Mouse (Mus musculus) lung, embryonic 15.5 days (tissue): Measurements from ENCODE around the gene Cbfa2t3. TPM values are rescaled to one million over a fixed set of nuclear protein-coding genes. Genes with fewer than 3 reads are reported as not detected.

Experiments
- ATAC-seq: fragments of 200-750 bp; cut with Nextera tagmentation; 2 replicates; pipeline ENCODE4 v1.8.0; 2017; ENCODE audit warnings: moderate number of reproducible peaks, borderline replicate concordance; ENCODE audit not compliant: low FRiP score, low TSS enrichment; ENCODE audit errors: extremely low read depth
- H3K27ac ChIP-seq: fragments of 300-500 bp; sonication (generic); 2 replicates; pipeline ENCODE4 v1.5.1; 2015; ENCODE audit warnings: moderate library complexity, mild to moderate bottlenecking, inconsistent platforms
- H3K27me3 ChIP-seq: fragments of 300-500 bp; sonication (generic); 2 replicates; pipeline ENCODE4 v1.6.1; 2015; ENCODE audit warnings: inconsistent platforms
- H3K36me3 ChIP-seq: fragments of 300-500 bp; sonication (generic); 2 replicates; pipeline ENCODE4 v1.6.1; 2015; ENCODE audit warnings: inconsistent platforms
- H3K4me1 ChIP-seq: fragments of 300-500 bp; sonication (generic); 2 replicates; pipeline ENCODE4 v1.6.1; 2015; ENCODE audit warnings: inconsistent platforms
- H3K4me2 ChIP-seq: fragments of 300-500 bp; sonication (generic); 2 replicates; pipeline ENCODE4 v1.6.1; 2015; ENCODE audit warnings: inconsistent platforms, mild to moderate bottlenecking, moderate library complexity
- H3K4me3 ChIP-seq: fragments of 300-500 bp; sonication (generic); 2 replicates; pipeline ENCODE4 v1.5.1; 2015; ENCODE audit warnings: mild to moderate bottlenecking, inconsistent platforms
- H3K9ac ChIP-seq: fragments of 300-500 bp; sonication (generic); 2 replicates; pipeline ENCODE4 v1.6.1; 2015; ENCODE audit warnings: inconsistent platforms
- H3K9me3 ChIP-seq: fragments of 300-500 bp; sonication (generic); 2 replicates; pipeline ENCODE4 v1.6.1; 2016; ENCODE audit warnings: inconsistent platforms
- WGBS: fragments of 180-500 bp; shearing (Covaris S2); methylation state at CpG from one replicate; pipeline ENCODE4 v1.1.7; 2015; 5-methylcytosine and 5-hydroxymethylcytosine counted together
- polyA plus RNA-seq: library from polyadenylated mRNA; unstranded; fragments of >200 nt; fragmentation: Nextera tagmentation; extraction: Ambion mirVana; gene quantifications from 2 replicates; pipeline ENCODE4 v1.2.1, GENCODE M21; 2015

Cbfa2t3 gene
- polyA plus RNA-seq, 1 experiment from 2014 or later = 5.4 TPM

- H3K27ac ChIP-seq = peak within 1 kb of the TSS; percentile 83
- peak within 1 kb of the TSS; percentile 62 for H3K9ac ChIP-seq
- no peaks in the 10 kb centered on the region for H3K27me3 ChIP-seq
- H3K36me3 ChIP-seq = 0 out of 2 replicates have a peak, but pooled peaks cover 3% of the 10 kb centered on the region
- H3K4me3 ChIP-seq = peak within 1 kb of the TSS; percentile 60
- peaks cover 42% of the 10 kb centered on the region for H3K4me1 ChIP-seq
- under 1% methylated on average over 57 of the region's 57 CpGs for WGBS
- H3K4me2 ChIP-seq = peak within 1 kb of the TSS; percentile 90
- peak; percentile 97 for ATAC-seq
- no peaks in the 10 kb centered on the region for H3K9me3 ChIP-seq
These were observed 87.4 kb downstream of the Cbfa2t3 start, which contains the start of the genes Galns and Trappc2l for GRCm38 (mm10) chr8:122611295-122612133. Gene Galns, minus strand, starts transcription at chr8:122611463. Gene Trappc2l, plus strand, starts transcription at chr8:122611640.

- Histone ChIP-seq H3K27me3 (no peaks in the 10 kb centered on the region), H3K27ac (peak overlapping the region; percentile 54), H3K4me2 (peak overlapping the region; percentile 90), H3K4me3 (peak overlapping the region; percentile 60), H3K36me3 (0 out of 2 replicates have a peak, but pooled peaks cover 3% of the 10 kb centered on the region), H3K4me1 (peaks cover 34% of the 10 kb centered on the region), H3K9ac (peak overlapping the region; percentile 62), H3K9me3 (no peaks in the 10 kb centered on the region)
- 4% methylated on average over 20 of the region's 20 CpGs for WGBS
- ATAC-seq = peak; percentile 56
These were observed 88.2 kb downstream of the Cbfa2t3 start for GRCm38 (mm10) chr8:122610612-122611277.

- Histone ChIP-seq H3K4me1 (peaks cover 30% of the 10 kb centered on the region), H3K27ac (no peak overlapping the region), H3K9me3 (no peaks in the 10 kb centered on the region), H3K4me3 (peak overlapping the region; percentile 60; the same call in 1 of the 2 replicates), H3K27me3 (no peaks in the 10 kb centered on the region), H3K4me2 (peak overlapping the region; percentile 90), H3K9ac (peak overlapping the region; percentile 62; the same call in 1 of the 2 replicates), H3K36me3 (0 out of 2 replicates have a peak, but pooled peaks cover 3% of the 10 kb centered on the region)
- no peak for ATAC-seq
- 56% methylated on average over 4 of the region's 4 CpGs for WGBS
These were observed 88.7 kb downstream of the Cbfa2t3 start for GRCm38 (mm10) chr8:122610209-122610608.

- H3K9ac ChIP-seq = no peak overlapping the region
- no peak overlapping the region for H3K4me2 ChIP-seq
- no peaks in the 10 kb centered on the region for H3K36me3 ChIP-seq
- peaks cover 19% of the 10 kb centered on the region; the same call in 1 of the 2 replicates for H3K4me1 ChIP-seq
- H3K9me3 ChIP-seq = no peaks in the 10 kb centered on the region
- ATAC-seq = no peak
- H3K27ac ChIP-seq = no peak overlapping the region
- H3K27me3 ChIP-seq = no peaks in the 10 kb centered on the region
- no peak overlapping the region for H3K4me3 ChIP-seq
- WGBS = 79% methylated on average over 11 of the region's 12 CpGs
These were observed 92.1 kb downstream of the Cbfa2t3 start for GRCm38 (mm10) chr8:122606810-122607209.

GRCm38 (mm10) chr8:122605367-122605766 lies 93.5 kb downstream of the Cbfa2t3 start:
- H3K27me3 ChIP-seq = no peaks in the 10 kb centered on the region
- peaks cover 13% of the 10 kb centered on the region; the same call in 1 of the 2 replicates for H3K4me1 ChIP-seq
- H3K27ac ChIP-seq = no peak overlapping the region
- H3K36me3 ChIP-seq = no peaks in the 10 kb centered on the region
- H3K4me2 ChIP-seq = no peak overlapping the region
- WGBS = 73% methylated on average over 4 of the region's 4 CpGs
- no peak overlapping the region for H3K4me3 ChIP-seq
- no peaks in the 10 kb centered on the region for H3K9me3 ChIP-seq
- H3K9ac ChIP-seq = no peak overlapping the region
- no peak for ATAC-seq

- no peak for ATAC-seq
- Histone ChIP-seq H3K27me3 (no peaks in the 10 kb centered on the region), H3K9ac (no peak overlapping the region), H3K4me3 (no peak overlapping the region), H3K27ac (no peak overlapping the region), H3K4me1 (peaks cover 7% of the 10 kb centered on the region; the same call in 1 of the 2 replicates), H3K36me3 (no peaks in the 10 kb centered on the region), H3K4me2 (no peak overlapping the region), H3K9me3 (no peaks in the 10 kb centered on the region)
- 54% methylated on average over 1 of the region's 1 CpGs for WGBS
These were observed 94.3 kb downstream of the Cbfa2t3 start for GRCm38 (mm10) chr8:122604640-122605039.

- Histone ChIP-seq H3K4me3 (no peak overlapping the region), H3K9me3 (no peaks in the 10 kb centered on the region), H3K27me3 (no peaks in the 10 kb centered on the region), H3K36me3 (0 out of 2 replicates have a peak, but pooled peaks cover 3% of the 10 kb centered on the region), H3K9ac (no peak overlapping the region), H3K4me1 (no peaks in the 10 kb centered on the region), H3K27ac (no peak overlapping the region), H3K4me2 (no peak overlapping the region)
- ATAC-seq = no peak
- 92% methylated on average over 9 of the region's 9 CpGs for WGBS
These were observed 98.2 kb downstream of the Cbfa2t3 start for GRCm38 (mm10) chr8:122600666-122601065.

- no peak for ATAC-seq
- Histone ChIP-seq H3K9ac (no peak overlapping the region), H3K27me3 (no peaks in the 10 kb centered on the region), H3K4me3 (no peak overlapping the region), H3K9me3 (no peaks in the 10 kb centered on the region), H3K36me3 (0 out of 2 replicates have a peak, but pooled peaks cover 3% of the 10 kb centered on the region), H3K4me1 (no peaks in the 10 kb centered on the region), H3K27ac (no peak overlapping the region), H3K4me2 (no peak overlapping the region)
- WGBS = 37% methylated on average over 4 of the region's 4 CpGs
These were observed 102.9 kb downstream of the Cbfa2t3 start for GRCm38 (mm10) chr8:122596031-122596430.

- WGBS = 73% methylated on average over 19 of the region's 19 CpGs
- Histone ChIP-seq H3K27ac (no peak overlapping the region), H3K4me3 (no peak overlapping the region), H3K4me1 (no peaks in the 10 kb centered on the region), H3K36me3 (0 out of 2 replicates have a peak, but pooled peaks cover 3% of the 10 kb centered on the region), H3K9me3 (no peaks in the 10 kb centered on the region), H3K9ac (no peak overlapping the region), H3K4me2 (no peak overlapping the region), H3K27me3 (no peaks in the 10 kb centered on the region)
- no peak for ATAC-seq
These were observed 105.0 kb downstream of the Cbfa2t3 start for GRCm38 (mm10) chr8:122593783-122594507.

GRCm38 (mm10) chr8:122593240-122593639 lies 105.7 kb downstream of the Cbfa2t3 start:
- no peak for ATAC-seq
- Histone ChIP-seq H3K27me3 (no peaks in the 10 kb centered on the region), H3K9ac (no peak overlapping the region)

GRCm38 (mm10) chr8:122586749-122587148 lies 112.2 kb downstream of the Cbfa2t3 start:
- H3K27ac ChIP-seq = no peak overlapping the region
- 85% methylated on average over 9 of the region's 10 CpGs for WGBS
- ATAC-seq = no peak

More at GRCm38 (mm10) chr8:122593240-122593639, 105.7 kb downstream of the Cbfa2t3 start:
- 59% methylated on average over 12 of the region's 12 CpGs for WGBS
- no peaks in the 10 kb centered on the region for H3K9me3 ChIP-seq
- H3K27ac ChIP-seq = no peak overlapping the region
- H3K4me2 ChIP-seq = no peak overlapping the region
- no peaks in the 10 kb centered on the region for H3K4me1 ChIP-seq
- no peak overlapping the region for H3K4me3 ChIP-seq
- H3K36me3 ChIP-seq = no peaks in the 10 kb centered on the region

More at GRCm38 (mm10) chr8:122586749-122587148, 112.2 kb downstream of the Cbfa2t3 start:
- Histone ChIP-seq H3K4me1 (no peaks in the 10 kb centered on the region), H3K36me3 (no peaks in the 10 kb centered on the region), H3K9ac (no peak overlapping the region), H3K4me3 (no peak overlapping the region), H3K9me3 (no peaks in the 10 kb centered on the region), H3K27me3 (no peaks in the 10 kb centered on the region), H3K4me2 (no peak overlapping the region)
